Mouse (Mus musculus): ENCODE data around the gene Amotl1.

DNA sequence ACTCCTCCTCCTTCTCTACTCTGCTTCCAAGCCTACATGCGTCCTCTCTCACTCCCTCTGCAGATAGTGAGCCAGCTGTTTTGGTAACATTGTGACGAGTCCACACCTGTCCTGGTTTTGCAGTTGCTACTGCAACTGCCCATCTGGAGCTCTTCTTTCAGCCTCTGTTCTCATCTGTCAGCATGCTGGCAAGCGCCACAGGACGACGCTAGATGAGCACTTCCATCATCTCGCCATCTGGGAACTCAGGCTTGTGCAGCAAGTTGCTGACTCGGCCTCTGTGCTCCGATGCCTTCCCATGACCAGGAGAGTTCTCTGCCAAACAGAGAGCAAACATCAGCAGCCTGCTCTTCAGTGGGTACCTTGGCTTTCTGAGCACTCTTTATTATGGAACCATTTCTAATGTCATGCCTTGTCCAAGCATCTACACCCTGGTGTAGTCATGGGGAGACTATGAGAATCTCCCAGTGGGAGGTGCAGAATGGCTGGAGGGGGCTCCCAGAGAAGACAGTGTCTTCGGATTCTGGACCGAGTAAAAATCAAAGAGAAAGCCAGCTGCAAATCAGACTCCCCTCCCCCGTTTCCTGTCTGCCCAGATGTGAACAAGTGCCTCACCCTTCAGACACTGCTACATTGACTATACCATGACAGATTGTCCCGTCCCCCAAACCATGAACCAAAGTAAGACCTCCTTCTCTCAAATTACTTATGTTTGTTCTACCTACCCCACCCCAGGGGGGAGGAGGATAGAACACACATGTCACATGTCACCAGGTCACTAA is 97.1 kb downstream of the Amotl1 start:
- no peak for TF ChIP-seq POLR2A (IDR thresholded peaks at IDR 0.05; ENCODE audit: insufficient read length, low read depth)
- no peak for TF ChIP-seq MAX (IDR thresholded peaks at IDR 0.05; ENCODE audit: low read depth)
- TF ChIP-seq MYOD1 (IDR thresholded peaks at IDR 0.05; ENCODE audit: control insufficient read depth in 1 of 3, insufficient read length in 2 of 3, low read depth in 2 of 3), result peak in 2 of 3 experiments; percentile 19 to 69
- TF ChIP-seq SRF (IDR thresholded peaks at IDR 0.05; ENCODE audit: control insufficient read depth, insufficient read length, low read depth), result no peak
- peak in 1 of 3 experiments; percentile 26 for TF ChIP-seq MYOG (IDR thresholded peaks at IDR 0.05; ENCODE audit: control insufficient read depth in 1 of 3, insufficient read depth in 1 of 3, insufficient read length in 2 of 3, low read depth in 2 of 3)
- TF ChIP-seq POLR2AphosphoS2 (IDR thresholded peaks at IDR 0.05; ENCODE audit: insufficient read length, low read depth), result no peak
- TF ChIP-seq E2F4 (IDR thresholded peaks at IDR 0.05; ENCODE audit: insufficient read depth), result no peak
- TF ChIP-seq USF1 (IDR thresholded peaks at IDR 0.05; ENCODE audit: low read depth), result no peak
- no peak for TF ChIP-seq TCF12 (IDR thresholded peaks at IDR 0.05; ENCODE audit: insufficient read depth, poor library complexity, severe bottlenecking)
- TF ChIP-seq CEBPB (IDR thresholded peaks at IDR 0.05; ENCODE audit: insufficient read depth, poor library complexity, severe bottlenecking), result no peak
- TF ChIP-seq TCF3 (IDR thresholded peaks at IDR 0.05; ENCODE audit: insufficient read length, low read depth), result no peak
- no peak for TF ChIP-seq REST (IDR thresholded peaks at IDR 0.05; ENCODE audit: insufficient read depth, insufficient read length)
